Mouse (Mus musculus) midbrain, embryonic 14.5 days (tissue): ENCODE results near the gene Zbtb25. TPM values are rescaled to one million over a fixed set of nuclear protein-coding genes. Genes with fewer than 3 reads are reported as not detected.
A peak's percentile ranks its signal among the peaks of the same experiment; 100 is the strongest.

ENCODE experiments used
- ATAC-seq: fragments of 200-750 bp; cut with Nextera tagmentation; 2 replicates; pipeline ENCODE4 v1.8.0; 2017; ENCODE audit warnings: moderate number of reproducible peaks, moderate library complexity; ENCODE audit not compliant: low FRiP score, low TSS enrichment
- DNase-seq: peaks from one replicate; pipeline ENCODE4 v3.0.0-alpha.2; 2015
- H3K27ac ChIP-seq: fragments of 300-500 bp; sonication (generic); replicated peaks from 2 replicates; pipeline ENCODE4 v1.5.1; 2014; ENCODE audit warnings: mild to moderate bottlenecking, low read depth, low read length, moderate library complexity
- H3K27me3 ChIP-seq: fragments of 300-500 bp; sonication (generic); 2 replicates; pipeline ENCODE4 v1.6.1; 2014; ENCODE audit warnings: low read length, control low read depth, mixed read lengths; ENCODE audit not compliant: control insufficient read depth, insufficient read depth
- H3K36me3 ChIP-seq: fragments of 300-500 bp; sonication (generic); 2 replicates; pipeline ENCODE4 v1.6.1; 2014; ENCODE audit warnings: low read length, control low read depth; ENCODE audit not compliant: control insufficient read depth, insufficient read depth
- H3K4me1 ChIP-seq: fragments of 300-500 bp; sonication (generic); 2 replicates; pipeline ENCODE4 v1.6.1; 2014; ENCODE audit warnings: mild to moderate bottlenecking, antibody characterized with exemption, low read length, control low read depth; ENCODE audit not compliant: control insufficient read depth, insufficient read depth
- H3K4me2 ChIP-seq: fragments of 300-500 bp; sonication (generic); 2 replicates; pipeline ENCODE4 v1.6.1; 2014; ENCODE audit warnings: mild to moderate bottlenecking, low read length, moderate library complexity
- H3K4me3 ChIP-seq: fragments of 300-500 bp; sonication (generic); replicated peaks from 2 replicates; pipeline ENCODE4 v1.5.1; 2014; ENCODE audit warnings: low read depth, low read length
- H3K9ac ChIP-seq: fragments of 300-500 bp; sonication (generic); replicated peaks from 2 replicates; pipeline ENCODE4 v1.6.1; 2014; ENCODE audit warnings: mild to moderate bottlenecking, low read length, moderate library complexity
- H3K9me3 ChIP-seq: fragments of 300-500 bp; sonication (generic); 2 replicates; pipeline ENCODE4 v1.6.1; 2016; ENCODE audit warnings: low read length, control low read depth, mixed read lengths; ENCODE audit not compliant: control insufficient read depth
- WGBS: fragments of 180-500 bp; shearing (Covaris S2); extraction: QIAGEN DNeasy Blood & Tissue Kit; methylation state at CpG from one replicate; pipeline ENCODE4 v1.1.7; 2014; 5-methylcytosine and 5-hydroxymethylcytosine counted together
- polyA plus RNA-seq: library from polyadenylated mRNA; unstranded; fragments of >200 nt; fragmentation: Nextera tagmentation; extraction: Ambion mirVana; gene quantifications from 2 replicates; pipeline ENCODE4 v1.2.1, GENCODE M21; 2014

Zbtb25 gene
- 17.0 and 18.2 TPM in 2 replicates for polyA plus RNA-seq

DNA sequence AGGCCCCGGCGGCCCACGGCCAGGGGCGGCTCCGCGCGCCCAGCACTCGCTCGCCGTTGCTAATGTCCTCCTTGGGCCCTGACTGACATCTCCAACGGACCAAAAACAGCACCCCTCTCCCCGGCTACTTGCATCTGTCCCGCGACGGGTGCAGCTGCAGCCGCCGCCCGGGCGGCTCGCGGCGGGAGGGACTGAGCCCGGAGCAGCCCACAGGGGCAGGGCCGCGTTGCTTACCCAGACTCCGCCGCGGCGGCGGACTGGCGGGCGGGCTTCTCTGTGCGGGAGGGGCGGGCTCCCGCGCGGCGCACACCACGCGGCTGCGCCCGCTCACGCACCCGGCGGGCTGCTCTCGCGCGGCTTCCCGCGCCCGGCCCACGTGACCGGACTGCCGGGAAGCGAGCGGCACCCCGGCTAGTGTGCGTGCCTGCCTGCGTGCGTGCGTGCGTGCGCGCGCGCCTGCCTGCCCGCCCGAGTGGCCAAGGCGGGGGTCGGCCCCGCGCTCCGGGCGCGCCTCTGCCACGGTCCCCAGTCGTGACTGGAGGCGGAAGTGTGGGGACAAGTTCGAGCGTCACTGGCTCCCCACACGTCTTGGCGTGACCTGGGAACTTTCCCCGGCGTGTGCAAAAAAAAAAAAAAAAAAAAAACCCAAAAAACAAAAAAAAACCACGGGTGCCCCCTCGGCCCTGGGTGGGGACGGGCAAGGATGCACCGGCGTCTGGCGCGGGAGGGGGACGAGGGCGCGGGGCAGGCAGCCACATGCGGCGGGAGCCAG is at the start of gene Zbtb25:
Gene Zbtb25, minus strand, starts transcription at position 397 of the 772 bp plus-strand sequence.
- Histone ChIP-seq H3K9ac (peak within 1 kb of the TSS; percentile 99), H3K36me3 (no peaks in the 10 kb centered on the region), H3K4me2 (peak within 1 kb of the TSS; percentile 88), H3K9me3 (no peaks in the 10 kb centered on the region), H3K27ac (peak within 1 kb of the TSS; percentile 98), H3K4me1 (peaks cover 24% of the 10 kb centered on the region), H3K4me3 (peak within 1 kb of the TSS; percentile 92), H3K27me3 (no peaks in the 10 kb centered on the region)
- ATAC-seq (peak; percentile 88), DNase-seq (peak; percentile 98)
- under 1% methylated on average over 91 of the region's 96 CpGs for WGBS

DNA sequence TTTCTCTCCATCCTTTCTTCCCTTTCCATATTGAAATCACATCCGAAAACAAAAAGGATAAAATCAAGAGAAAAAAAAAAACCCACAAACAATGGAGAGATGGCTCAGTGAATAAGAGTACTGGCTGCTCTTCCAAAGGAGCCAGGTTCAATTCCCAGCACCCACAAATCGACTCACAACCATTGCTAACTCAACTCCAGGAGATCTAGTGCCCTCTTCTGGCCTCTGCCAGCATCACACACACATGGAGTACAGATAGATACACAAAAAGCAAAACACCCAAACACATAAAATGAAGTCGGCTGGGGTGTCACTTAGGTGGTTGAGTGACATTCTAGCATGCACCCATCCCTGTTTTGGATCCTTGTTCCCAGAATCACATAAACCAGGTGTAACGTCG is 48.9 kb upstream of the Zbtb25 start:
- H3K36me3 ChIP-seq, result no peaks in the 10 kb centered on the region
- no peaks in the 10 kb centered on the region for H3K9me3 ChIP-seq
- H3K4me2 ChIP-seq, result no peak overlapping the region
- ATAC-seq (no peak), DNase-seq (no peak)
- H3K27me3 ChIP-seq, result 0 out of 2 replicates have a peak, but pooled peaks cover 5% of the 10 kb centered on the region
- 0 out of 2 replicates have a peak, but pooled peaks cover 4% of the 10 kb centered on the region for H3K4me1 ChIP-seq
- H3K4me3 ChIP-seq, result no peak overlapping the region
- WGBS, result 94% methylated on average over 5 of the region's 5 CpGs
- no peak overlapping the region for H3K27ac ChIP-seq
- no peak overlapping the region for H3K9ac ChIP-seq

DNA sequence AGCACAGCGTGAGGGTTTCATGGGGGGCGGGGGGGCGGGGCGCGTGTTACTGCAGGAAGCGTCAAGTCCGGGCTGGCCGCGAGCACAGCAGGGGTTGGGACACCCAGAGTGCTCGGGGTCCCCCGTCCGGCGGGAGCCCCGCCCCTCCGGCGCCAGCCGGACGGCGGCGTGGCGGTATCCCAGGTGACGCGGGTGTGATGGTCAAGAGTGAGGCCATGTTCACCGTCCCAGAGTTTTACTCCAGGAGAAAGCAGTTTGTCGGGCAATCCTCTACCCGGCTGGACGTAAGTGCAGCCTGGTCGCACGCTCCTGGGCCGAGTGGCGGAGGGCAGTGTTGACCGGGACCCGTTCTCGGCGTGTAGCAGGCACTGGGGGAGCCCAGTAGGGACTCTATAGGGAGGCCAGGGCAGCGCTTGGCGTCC is 48.0 kb upstream of the Zbtb25 start, which contains the start of gene Ppp1r36:
Gene Ppp1r36, plus strand, starts transcription at position 106 of the 422 bp plus-strand sequence.
- H3K4me1 ChIP-seq, result 0 out of 2 replicates have a peak, but pooled peaks cover 4% of the 10 kb centered on the region
- peak within 1 kb of the TSS; percentile 35 for H3K4me3 ChIP-seq
- under 1% methylated on average over 37 of the region's 37 CpGs for WGBS
- peak within 1 kb of the TSS; percentile 68 for H3K4me2 ChIP-seq
- no peak for DNase-seq
- ATAC-seq, result no peak
- H3K36me3 ChIP-seq, result no peaks in the 10 kb centered on the region
- H3K9ac ChIP-seq, result 0 out of 2 replicates have a peak within 1 kb of the TSS, but pooled peaks have one; percentile 27
- no peaks in the 10 kb centered on the region for H3K9me3 ChIP-seq
- no peak within 1 kb of the TSS for H3K27ac ChIP-seq
- H3K27me3 ChIP-seq, result 0 out of 2 replicates have a peak, but pooled peaks cover 5% of the 10 kb centered on the region

DNA sequence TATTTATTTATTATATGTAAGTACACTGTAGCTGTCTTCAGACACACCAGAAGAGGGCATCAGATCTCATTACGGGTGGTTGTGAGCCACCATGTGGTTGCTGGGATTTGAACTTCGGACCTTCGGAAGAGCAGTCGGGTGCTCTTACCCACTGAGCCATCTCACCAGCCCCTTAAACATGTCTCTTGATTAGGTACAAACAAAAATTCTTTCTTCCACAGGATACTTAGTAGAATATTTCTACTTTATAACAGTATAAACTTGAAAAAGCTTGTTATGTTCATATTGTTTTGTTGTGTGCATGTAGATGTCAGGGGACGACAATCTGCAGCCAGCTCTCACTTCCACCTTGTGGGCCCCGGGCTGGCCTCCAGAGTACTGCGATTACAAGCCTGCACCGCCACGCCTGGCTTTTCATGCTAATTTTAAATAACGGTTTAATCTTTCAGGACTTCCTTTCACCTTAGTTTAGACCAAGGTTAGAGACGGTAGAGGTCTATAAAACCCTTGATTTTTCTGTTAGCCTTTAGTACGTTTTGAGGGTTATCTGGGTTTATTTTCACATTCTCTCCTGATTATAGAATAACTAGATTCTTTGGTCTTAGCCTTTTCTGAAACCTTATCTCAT is 46.1 kb upstream of the Zbtb25 start:
- ATAC-seq (no peak), DNase-seq (no peak)
- 0 out of 2 replicates have a peak, but pooled peaks cover 4% of the 10 kb centered on the region for H3K4me1 ChIP-seq
- H3K27me3 ChIP-seq, result 0 out of 2 replicates have a peak, but pooled peaks cover 5% of the 10 kb centered on the region
- no peak overlapping the region for H3K4me2 ChIP-seq
- no peaks in the 10 kb centered on the region for H3K36me3 ChIP-seq
- WGBS, result 86% methylated on average over 11 of the region's 12 CpGs
- H3K4me3 ChIP-seq, result no peak overlapping the region
- no peaks in the 10 kb centered on the region for H3K9me3 ChIP-seq
- H3K27ac ChIP-seq, result no peak overlapping the region
- no peak overlapping the region for H3K9ac ChIP-seq

DNA sequence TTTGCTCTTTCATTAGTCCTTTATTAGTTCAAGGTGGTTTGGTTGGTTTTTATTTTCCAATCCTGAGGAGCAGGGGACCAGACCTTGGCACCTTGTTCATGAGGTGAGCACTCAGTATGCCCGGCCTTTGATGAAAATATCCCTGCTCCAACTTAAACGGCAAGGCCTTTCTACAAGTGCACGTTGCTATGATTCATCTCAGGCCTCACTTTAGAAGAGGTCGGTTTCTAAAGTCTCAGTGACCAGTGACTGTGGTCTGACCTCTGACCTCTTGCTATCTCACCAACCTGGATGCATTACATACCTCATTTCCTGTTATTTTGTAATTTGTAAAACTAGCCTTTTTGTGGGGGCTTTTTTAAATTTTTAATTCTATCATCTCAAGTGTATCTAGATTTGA is 39.8 kb upstream of the Zbtb25 start:
- no peaks in the 10 kb centered on the region for H3K9me3 ChIP-seq
- ATAC-seq, result no peak
- no peak overlapping the region for H3K27ac ChIP-seq
- DNase-seq, result no peak
- WGBS, result 72% methylated on average over 4 of the region's 4 CpGs
- peaks cover 13% of the 10 kb centered on the region; the same call in 1 of the 2 replicates for H3K4me1 ChIP-seq
- H3K4me2 ChIP-seq, result no peak overlapping the region
- no peak overlapping the region for H3K4me3 ChIP-seq
- H3K9ac ChIP-seq, result no peak overlapping the region
- peaks cover 37% of the 10 kb centered on the region for H3K27me3 ChIP-seq
- no peaks in the 10 kb centered on the region for H3K36me3 ChIP-seq

DNA sequence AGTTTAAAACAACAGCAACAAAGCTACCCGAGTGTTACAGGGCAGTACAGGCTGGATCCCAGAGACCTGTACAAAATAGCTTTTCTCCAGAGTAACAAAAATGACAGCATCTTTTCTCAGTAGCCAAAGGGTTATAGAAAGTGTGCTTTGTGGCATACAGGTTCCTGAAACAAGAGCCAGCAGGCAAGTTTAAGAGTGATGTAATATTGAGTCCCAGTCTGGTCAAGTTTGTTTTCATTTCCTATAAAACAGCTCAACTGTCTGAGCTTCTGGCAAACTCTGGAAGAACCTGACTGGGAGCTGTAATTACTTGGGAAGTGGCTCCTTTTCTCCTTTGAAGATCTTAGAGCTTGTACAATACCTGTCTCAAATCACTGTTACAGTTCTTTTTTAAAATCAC is 37.8 kb upstream of the Zbtb25 start:
- no peak overlapping the region for H3K4me2 ChIP-seq
- H3K9ac ChIP-seq, result no peak overlapping the region
- ATAC-seq (no peak), DNase-seq (no peak)
- H3K36me3 ChIP-seq, result no peaks in the 10 kb centered on the region
- H3K4me3 ChIP-seq, result no peak overlapping the region
- peaks cover 44% of the 10 kb centered on the region for H3K27me3 ChIP-seq
- H3K27ac ChIP-seq, result no peak overlapping the region
- peaks cover 20% of the 10 kb centered on the region; the same call in 1 of the 2 replicates for H3K4me1 ChIP-seq
- WGBS, result 44% methylated on average over 1 of the region's 1 CpGs
- H3K9me3 ChIP-seq, result no peaks in the 10 kb centered on the region

DNA sequence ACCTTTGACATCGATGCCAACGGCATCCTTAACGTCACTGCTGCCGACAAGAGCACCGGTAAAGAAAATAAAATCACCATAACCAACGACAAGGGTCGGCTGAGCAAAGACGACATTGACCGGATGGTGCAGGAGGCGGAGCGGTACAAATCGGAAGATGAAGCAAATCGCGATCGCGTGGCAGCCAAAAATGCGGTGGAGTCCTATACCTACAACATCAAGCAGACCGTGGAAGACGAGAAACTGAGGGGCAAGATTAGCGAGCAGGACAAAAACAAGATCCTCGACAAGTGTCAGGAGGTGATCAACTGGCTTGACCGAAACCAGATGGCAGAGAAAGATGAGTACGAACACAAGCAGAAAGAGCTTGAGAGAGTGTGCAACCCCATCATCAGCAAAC is 36.6 kb upstream of the Zbtb25 start:
- Histone ChIP-seq H3K36me3 (no peaks in the 10 kb centered on the region), H3K27me3 (peaks cover 47% of the 10 kb centered on the region), H3K4me2 (peak overlapping the region; percentile 33), H3K4me3 (peak overlapping the region; percentile 54), H3K9ac (no peak overlapping the region), H3K4me1 (peaks cover 20% of the 10 kb centered on the region; the same call in 1 of the 2 replicates), H3K27ac (no peak overlapping the region), H3K9me3 (no peaks in the 10 kb centered on the region)
- ATAC-seq, result no peak
- WGBS, result 1% methylated on average over 23 of the region's 23 CpGs
- peak; percentile 30 for DNase-seq

DNA sequence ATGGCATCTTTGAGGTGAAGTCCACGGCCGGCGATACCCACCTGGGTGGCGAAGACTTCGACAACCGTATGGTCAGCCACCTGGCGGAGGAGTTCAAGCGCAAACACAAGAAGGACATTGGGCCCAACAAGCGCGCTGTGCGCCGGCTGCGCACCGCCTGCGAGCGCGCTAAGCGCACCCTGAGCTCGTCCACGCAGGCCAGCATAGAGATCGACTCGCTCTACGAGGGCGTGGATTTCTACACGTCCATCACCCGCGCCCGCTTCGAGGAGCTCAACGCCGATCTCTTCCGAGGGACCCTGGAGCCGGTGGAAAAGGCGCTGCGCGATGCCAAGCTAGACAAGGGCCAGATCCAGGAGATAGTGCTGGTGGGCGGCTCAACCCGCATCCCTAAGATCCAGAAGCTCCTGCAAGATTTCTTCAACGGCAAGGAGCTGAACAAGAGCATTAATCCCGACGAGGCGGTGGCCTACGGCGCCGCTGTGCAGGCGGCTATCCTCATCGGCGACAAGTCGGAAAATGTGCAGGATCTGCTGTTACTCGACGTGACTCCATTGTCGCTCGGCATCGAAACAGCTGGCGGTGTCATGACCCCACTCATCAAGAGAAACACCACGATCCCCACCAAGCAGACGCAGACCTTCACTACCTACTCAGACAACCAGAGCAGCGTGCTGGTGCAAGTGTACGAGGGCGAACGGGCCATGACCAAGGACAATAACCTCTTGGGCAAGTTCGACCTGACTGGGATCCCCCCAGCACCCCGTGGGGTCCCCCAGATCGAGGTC is 36.0 kb upstream of the Zbtb25 start:
- DNase-seq (peak; percentile 57), ATAC-seq (no peak)
- 4% methylated on average over 64 of the region's 64 CpGs for WGBS
- Histone ChIP-seq H3K27ac (no peak overlapping the region), H3K36me3 (no peaks in the 10 kb centered on the region), H3K9me3 (no peaks in the 10 kb centered on the region), H3K4me2 (peak overlapping the region; percentile 58), H3K4me1 (peaks cover 20% of the 10 kb centered on the region; the same call in 1 of the 2 replicates), H3K27me3 (peaks cover 47% of the 10 kb centered on the region), H3K4me3 (peak overlapping the region; percentile 54), H3K9ac (no peak overlapping the region)
